Mouse (Mus musculus): ENCODE results near the gene Ireb2. TPM values are rescaled to one million over a fixed set of nuclear protein-coding genes. Genes with fewer than 3 reads are reported as not detected.
"Not testable (repeated sequence)": the region's sequence is repeated elsewhere in the genome, so short reads cannot be mapped to it uniquely, and the experiment has no call there.

Gene Ireb2
- polyA plus RNA-seq, 1 experiment from 2014 or later, result 19.2 TPM

DNA sequence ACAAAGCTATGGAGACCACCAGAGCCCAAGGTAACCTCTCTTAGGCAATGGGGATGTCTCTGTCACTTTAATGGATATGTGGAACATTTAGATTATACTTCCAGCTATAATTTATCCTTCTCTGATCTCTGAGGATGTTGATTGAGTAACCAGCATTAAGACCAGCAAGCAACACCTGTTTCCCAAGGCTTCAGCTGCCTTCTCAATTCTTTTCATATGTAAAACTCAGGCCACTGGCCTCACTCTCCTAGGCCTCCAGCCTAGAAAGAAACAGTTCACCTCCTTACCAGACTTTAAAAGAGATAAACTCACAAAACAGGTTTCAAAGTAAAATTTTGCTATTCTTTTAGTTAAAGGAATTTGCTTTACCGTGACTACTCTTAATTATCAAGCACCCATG lies 23.4 kb upstream of the Ireb2 start:
- Histone ChIP-seq H3K9me3 (replicated peaks; ENCODE audit: control insufficient read depth, low read length) (no peaks in the 10 kb centered on the region), H3K4me2 (ENCODE audit: low read depth, low read length) (no peak overlapping the region), H3K27me3 (ENCODE audit: control insufficient read depth, insufficient read depth, low read length) (no peaks in the 10 kb centered on the region), H3K27ac (ENCODE audit: low read length) (no peak overlapping the region), H3K4me3 (ENCODE audit: low read length) (no peak overlapping the region), H3K9ac (ENCODE audit: low read length) (no peak overlapping the region), H3K4me1 (ENCODE audit: control insufficient read depth, insufficient read depth, low read length) (no peaks in the 10 kb centered on the region), H3K36me3 (ENCODE audit: control insufficient read depth, insufficient read depth) (no peaks in the 10 kb centered on the region)
- 86% methylated on average over 1 of the region's 1 CpGs for WGBS
- ATAC-seq (replicated peaks; ENCODE audit: extremely low read depth, insufficient read depth, low FRiP score), result no peak

DNA sequence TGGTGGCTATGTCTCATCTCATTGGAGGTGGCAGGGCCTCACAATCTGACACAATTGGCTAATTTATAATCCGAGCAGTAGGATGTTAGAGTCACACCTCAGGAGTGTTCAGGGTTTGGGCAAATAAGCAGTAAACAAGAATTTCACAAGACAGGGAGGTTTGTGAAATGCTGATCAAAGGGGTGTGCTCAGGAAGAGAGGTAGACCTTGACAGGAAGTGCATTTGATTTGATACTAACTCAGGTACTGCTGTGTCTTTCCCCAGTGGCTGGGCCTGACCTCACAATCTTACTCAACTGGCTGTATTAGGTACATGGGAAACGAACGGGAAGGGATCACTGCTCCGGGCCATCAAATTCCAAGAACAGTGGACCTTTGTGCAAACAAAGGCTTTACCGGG lies 21.3 kb upstream of the Ireb2 start:
- Histone ChIP-seq H3K4me1 (ENCODE audit: control insufficient read depth, insufficient read depth, low read length) (no peaks in the 10 kb centered on the region), H3K9me3 (replicated peaks; ENCODE audit: control insufficient read depth, low read length) (no peaks in the 10 kb centered on the region), H3K4me3 (ENCODE audit: low read length) (no peak overlapping the region), H3K27ac (ENCODE audit: low read length) (no peak overlapping the region), H3K9ac (ENCODE audit: low read length) (no peak overlapping the region), H3K4me2 (ENCODE audit: low read depth, low read length) (no peak overlapping the region), H3K27me3 (ENCODE audit: control insufficient read depth, insufficient read depth, low read length) (no peaks in the 10 kb centered on the region), H3K36me3 (ENCODE audit: control insufficient read depth, insufficient read depth) (no peaks in the 10 kb centered on the region)
- no peak for ATAC-seq (replicated peaks; ENCODE audit: extremely low read depth, insufficient read depth, low FRiP score)
- 86% methylated on average over 5 of the region's 5 CpGs for WGBS

DNA sequence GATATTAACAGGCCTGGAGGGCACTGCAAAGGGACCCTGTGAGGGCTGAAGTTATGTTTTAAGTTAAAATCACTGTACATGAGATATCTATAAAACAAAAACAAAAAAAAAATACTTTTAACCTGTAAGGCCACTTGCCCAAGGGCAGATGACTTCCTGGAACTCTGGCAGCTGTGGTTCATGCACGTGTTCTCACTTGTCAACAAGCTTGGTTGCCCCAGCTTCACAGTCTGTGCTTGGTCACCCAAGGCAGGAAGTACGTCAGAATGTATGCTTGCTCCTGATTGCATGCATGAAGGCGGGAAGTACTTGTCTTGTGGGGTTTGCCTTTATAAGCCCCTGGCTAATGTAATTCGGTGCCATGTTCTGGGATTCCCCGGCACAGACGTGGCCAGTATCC lies 19.7 kb upstream of the Ireb2 start:
- H3K27me3 ChIP-seq (ENCODE audit: control insufficient read depth, insufficient read depth, low read length), result no peaks in the 10 kb centered on the region
- no peak overlapping the region for H3K27ac ChIP-seq (ENCODE audit: low read length)
- H3K4me2 ChIP-seq (ENCODE audit: low read depth, low read length), result no peak overlapping the region
- H3K9me3 ChIP-seq (replicated peaks; ENCODE audit: control insufficient read depth, low read length), result no peaks in the 10 kb centered on the region
- no peak overlapping the region for H3K9ac ChIP-seq (ENCODE audit: low read length)
- 64% methylated on average over 6 of the region's 6 CpGs for WGBS
- H3K36me3 ChIP-seq (ENCODE audit: control insufficient read depth, insufficient read depth), result no peaks in the 10 kb centered on the region
- no peaks in the 10 kb centered on the region for H3K4me1 ChIP-seq (ENCODE audit: control insufficient read depth, insufficient read depth, low read length)
- ATAC-seq (replicated peaks; ENCODE audit: extremely low read depth, insufficient read depth, low FRiP score), result no peak
- no peak overlapping the region for H3K4me3 ChIP-seq (ENCODE audit: low read length)

DNA sequence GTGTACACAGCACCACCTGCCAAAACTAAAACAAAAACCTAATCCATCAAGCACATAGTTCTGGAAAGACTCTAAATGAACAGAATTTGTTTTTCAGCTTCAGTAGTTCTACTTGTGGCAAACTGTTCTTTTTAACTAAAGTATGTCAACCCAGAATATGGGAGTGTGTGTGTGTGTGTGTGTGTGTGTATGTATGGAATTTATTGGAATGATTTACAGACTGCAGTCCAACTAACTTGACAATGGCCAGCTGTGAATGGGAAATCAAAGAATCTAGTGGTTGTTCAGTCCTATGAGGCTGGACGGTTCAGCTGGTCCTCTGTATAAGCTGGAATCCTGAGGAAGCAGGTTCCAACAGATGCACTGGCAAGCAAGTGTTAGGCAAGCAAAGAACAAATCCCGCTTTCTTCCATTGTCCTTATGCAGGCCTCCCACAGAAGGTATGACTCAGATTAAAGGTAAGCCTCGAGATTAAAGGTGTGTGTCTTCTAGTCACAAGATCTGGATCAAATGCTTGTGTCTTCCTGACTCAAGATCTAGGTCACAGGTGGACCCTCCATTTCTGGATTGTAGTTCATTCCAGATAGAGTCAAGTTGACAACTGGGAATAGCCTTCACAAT lies 18.9 kb upstream of the Ireb2 start:
- no peak for ATAC-seq (replicated peaks; ENCODE audit: extremely low read depth, insufficient read depth, low FRiP score)
- H3K4me2 ChIP-seq (ENCODE audit: low read depth, low read length), result no peak overlapping the region
- H3K9ac ChIP-seq (ENCODE audit: low read length), result no peak overlapping the region
- H3K36me3 ChIP-seq (ENCODE audit: control insufficient read depth, insufficient read depth), result no peaks in the 10 kb centered on the region
- H3K27me3 ChIP-seq (ENCODE audit: control insufficient read depth, insufficient read depth, low read length), result no peaks in the 10 kb centered on the region
- WGBS, result 63% methylated on average over 3 of the region's 3 CpGs
- H3K9me3 ChIP-seq (replicated peaks; ENCODE audit: control insufficient read depth, low read length), result no peaks in the 10 kb centered on the region
- H3K4me3 ChIP-seq (ENCODE audit: low read length), result no peak overlapping the region
- no peaks in the 10 kb centered on the region for H3K4me1 ChIP-seq (ENCODE audit: control insufficient read depth, insufficient read depth, low read length)
- H3K27ac ChIP-seq (ENCODE audit: low read length), result no peak overlapping the region

DNA sequence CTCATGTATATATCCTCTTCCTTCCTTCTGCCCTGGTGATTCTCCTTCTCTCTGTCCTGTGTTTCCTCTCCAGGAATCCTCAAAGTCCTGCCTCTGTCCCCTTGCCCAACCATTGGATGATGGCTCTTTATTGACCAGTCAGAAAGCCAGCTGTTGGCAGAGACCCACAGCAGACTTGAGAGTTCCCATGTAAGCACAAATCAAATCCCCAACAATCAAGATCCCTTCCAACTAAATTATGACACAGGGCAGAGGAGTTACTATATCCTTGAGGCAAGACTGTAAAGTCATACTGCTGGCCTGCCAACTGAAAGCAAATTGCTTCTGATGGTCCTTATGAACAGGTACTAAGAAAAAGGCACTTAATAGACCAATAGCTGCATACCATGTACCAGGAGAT lies 15.4 kb upstream of the Ireb2 start:
- H3K27me3 ChIP-seq (ENCODE audit: control insufficient read depth, insufficient read depth, low read length), result no peaks in the 10 kb centered on the region
- no peaks in the 10 kb centered on the region for H3K36me3 ChIP-seq (ENCODE audit: control insufficient read depth, insufficient read depth)
- no peaks in the 10 kb centered on the region for H3K9me3 ChIP-seq (replicated peaks; ENCODE audit: control insufficient read depth, low read length)
- H3K27ac ChIP-seq (ENCODE audit: low read length), result no peak overlapping the region
- no peaks in the 10 kb centered on the region for H3K4me1 ChIP-seq (ENCODE audit: control insufficient read depth, insufficient read depth, low read length)
- no peak for ATAC-seq (replicated peaks; ENCODE audit: extremely low read depth, insufficient read depth, low FRiP score)
- no peak overlapping the region for H3K4me2 ChIP-seq (ENCODE audit: low read depth, low read length)
- H3K9ac ChIP-seq (ENCODE audit: low read length), result no peak overlapping the region
- H3K4me3 ChIP-seq (ENCODE audit: low read length), result no peak overlapping the region

DNA sequence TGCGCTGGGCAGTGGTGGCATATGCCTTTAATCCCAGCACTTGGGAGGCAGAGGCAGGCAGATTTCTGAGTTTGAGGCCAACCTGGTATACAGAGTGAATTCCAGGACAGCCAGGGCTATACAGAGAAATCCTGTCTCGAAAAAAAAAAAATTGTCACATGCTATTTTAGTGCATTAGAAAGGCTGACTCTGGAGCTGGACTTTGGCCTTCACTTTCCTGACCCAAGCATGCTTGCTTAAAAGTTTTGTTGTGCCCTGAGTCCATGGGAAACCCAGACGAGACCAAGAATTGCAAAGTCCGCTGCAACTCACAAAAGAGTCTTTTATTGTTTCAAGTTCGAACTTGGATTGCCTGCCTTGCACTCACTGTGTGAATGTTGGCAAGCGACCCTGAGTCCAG lies 10.6 kb upstream of the Ireb2 start:
- not testable (repeated sequence) for H3K4me2 ChIP-seq (ENCODE audit: low read depth, low read length); H3K9me3 ChIP-seq (replicated peaks; ENCODE audit: control insufficient read depth, low read length); H3K9ac ChIP-seq (ENCODE audit: low read length); H3K4me1 ChIP-seq (ENCODE audit: control insufficient read depth, insufficient read depth, low read length); H3K4me3 ChIP-seq (ENCODE audit: low read length); H3K27ac ChIP-seq (ENCODE audit: low read length); H3K27me3 ChIP-seq (ENCODE audit: control insufficient read depth, insufficient read depth, low read length); H3K36me3 ChIP-seq (ENCODE audit: control insufficient read depth, insufficient read depth); ATAC-seq (replicated peaks; ENCODE audit: extremely low read depth, insufficient read depth, low FRiP score)
- 74% methylated on average over 6 of the region's 6 CpGs for WGBS

DNA sequence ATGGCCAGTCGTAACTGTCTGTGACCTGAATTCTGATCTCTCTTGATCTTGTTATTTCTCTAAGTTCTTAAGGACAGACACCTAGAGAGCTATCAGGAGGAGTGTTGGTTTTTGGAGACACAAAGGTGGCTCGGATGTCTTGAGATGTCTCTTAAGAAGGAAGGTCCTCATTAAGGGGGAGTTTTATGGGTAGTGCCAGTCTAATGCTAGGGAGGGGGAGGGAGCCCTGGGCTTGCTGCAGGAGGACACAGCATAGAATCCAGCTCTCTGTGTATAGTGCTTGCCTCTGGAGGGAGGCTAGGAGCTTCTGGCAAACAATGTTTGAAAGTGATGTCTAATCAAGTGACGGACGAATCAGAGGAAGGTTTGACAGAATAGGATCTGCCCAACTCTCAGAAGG lies 10.0 kb upstream of the Ireb2 start:
- H3K27ac ChIP-seq (ENCODE audit: low read length), result no peak overlapping the region
- WGBS, result 72% methylated on average over 4 of the region's 4 CpGs
- no peak for ATAC-seq (replicated peaks; ENCODE audit: extremely low read depth, insufficient read depth, low FRiP score)
- no peak overlapping the region for H3K4me3 ChIP-seq (ENCODE audit: low read length)
- no peaks in the 10 kb centered on the region for H3K36me3 ChIP-seq (ENCODE audit: control insufficient read depth, insufficient read depth)
- no peaks in the 10 kb centered on the region for H3K4me1 ChIP-seq (ENCODE audit: control insufficient read depth, insufficient read depth, low read length)
- H3K27me3 ChIP-seq (ENCODE audit: control insufficient read depth, insufficient read depth, low read length), result no peaks in the 10 kb centered on the region
- no peak overlapping the region for H3K4me2 ChIP-seq (ENCODE audit: low read depth, low read length)
- H3K9ac ChIP-seq (ENCODE audit: low read length), result no peak overlapping the region
- H3K9me3 ChIP-seq (replicated peaks; ENCODE audit: control insufficient read depth, low read length), result no peaks in the 10 kb centered on the region

DNA sequence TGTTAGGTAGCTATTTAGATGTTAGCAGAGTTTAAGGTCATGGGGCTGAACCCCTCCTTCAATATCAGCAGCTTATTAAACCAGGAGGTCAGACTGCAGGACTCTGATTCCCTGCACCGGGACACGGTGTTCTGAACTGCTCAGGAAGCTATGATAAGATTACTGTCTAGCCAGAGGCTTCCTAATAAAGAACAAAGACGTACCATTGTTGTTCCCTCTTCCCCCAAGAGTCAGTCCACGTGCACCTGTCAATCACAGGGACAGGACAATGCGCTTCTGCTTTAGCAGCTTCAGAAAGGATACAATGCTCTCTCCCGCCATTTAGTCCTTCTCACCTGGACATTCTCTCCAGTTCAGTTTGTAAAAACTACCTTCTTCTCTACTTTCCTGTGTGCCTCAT lies 8.0 kb upstream of the Ireb2 start:
- ATAC-seq (replicated peaks; ENCODE audit: extremely low read depth, insufficient read depth, low FRiP score), result no peak
- H3K27ac ChIP-seq (ENCODE audit: low read length), result no peak overlapping the region
- H3K27me3 ChIP-seq (ENCODE audit: control insufficient read depth, insufficient read depth, low read length), result no peaks in the 10 kb centered on the region
- no peaks in the 10 kb centered on the region for H3K36me3 ChIP-seq (ENCODE audit: control insufficient read depth, insufficient read depth)
- no peak overlapping the region for H3K4me3 ChIP-seq (ENCODE audit: low read length)
- no peaks in the 10 kb centered on the region for H3K4me1 ChIP-seq (ENCODE audit: control insufficient read depth, insufficient read depth, low read length)
- H3K9ac ChIP-seq (ENCODE audit: low read length), result no peak overlapping the region
- no peaks in the 10 kb centered on the region for H3K9me3 ChIP-seq (replicated peaks; ENCODE audit: control insufficient read depth, low read length)
- H3K4me2 ChIP-seq (ENCODE audit: low read depth, low read length), result no peak overlapping the region
- 20% methylated on average over 6 of the region's 6 CpGs for WGBS

DNA sequence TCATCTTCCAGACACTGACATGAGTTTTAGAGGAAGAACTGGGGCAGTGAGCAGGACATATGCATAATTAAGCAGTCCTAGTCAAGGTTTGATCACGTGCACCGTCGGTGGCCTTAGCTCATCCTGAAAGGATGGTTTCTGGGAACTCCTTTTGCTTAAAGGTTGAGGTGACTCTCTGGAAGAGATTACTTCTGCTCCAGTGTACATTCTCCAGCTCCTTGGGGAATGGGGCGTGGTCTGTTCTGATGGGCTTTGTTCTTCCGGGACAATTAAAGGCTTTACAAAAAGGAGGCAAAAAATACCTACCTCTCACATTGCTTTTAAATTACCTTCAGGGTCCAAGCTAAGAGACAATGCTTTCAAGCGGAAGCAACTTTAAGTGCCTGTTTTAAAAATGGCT lies 7.5 kb upstream of the Ireb2 start:
- Histone ChIP-seq H3K4me3 (ENCODE audit: low read length) (no peak overlapping the region), H3K9me3 (replicated peaks; ENCODE audit: control insufficient read depth, low read length) (no peaks in the 10 kb centered on the region), H3K36me3 (ENCODE audit: control insufficient read depth, insufficient read depth) (no peaks in the 10 kb centered on the region), H3K4me1 (ENCODE audit: control insufficient read depth, insufficient read depth, low read length) (no peaks in the 10 kb centered on the region), H3K27ac (ENCODE audit: low read length) (no peak overlapping the region), H3K9ac (ENCODE audit: low read length) (no peak overlapping the region), H3K4me2 (ENCODE audit: low read depth, low read length) (no peak overlapping the region), H3K27me3 (ENCODE audit: control insufficient read depth, insufficient read depth, low read length) (no peaks in the 10 kb centered on the region)
- WGBS, result 77% methylated on average over 6 of the region's 6 CpGs
- ATAC-seq (replicated peaks; ENCODE audit: extremely low read depth, insufficient read depth, low FRiP score), result no peak

DNA sequence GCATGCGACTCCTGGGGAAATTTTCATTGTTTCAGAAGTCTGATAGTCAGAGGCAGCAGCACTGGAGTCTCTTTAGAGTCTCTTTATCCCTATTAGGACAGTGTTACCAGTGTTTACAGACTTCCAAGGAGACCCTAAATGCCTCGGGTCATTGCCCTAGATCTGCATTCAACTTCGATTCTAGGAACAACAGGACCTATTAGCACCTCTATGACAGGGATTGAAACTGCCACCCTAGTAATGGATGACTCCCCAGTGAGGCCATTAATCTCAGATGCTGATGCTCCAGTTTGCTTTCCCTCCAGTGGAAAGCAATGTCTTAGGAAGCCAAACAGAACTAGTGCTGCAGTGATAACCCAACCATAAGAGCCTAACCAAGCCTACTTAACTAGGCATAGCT lies 6.1 kb upstream of the Ireb2 start:
- Histone ChIP-seq H3K36me3 (ENCODE audit: control insufficient read depth, insufficient read depth) (no peaks in the 10 kb centered on the region), H3K9ac (ENCODE audit: low read length) (no peak overlapping the region), H3K27ac (ENCODE audit: low read length) (no peak overlapping the region), H3K4me3 (ENCODE audit: low read length) (no peak overlapping the region), H3K4me2 (ENCODE audit: low read depth, low read length) (no peak overlapping the region), H3K27me3 (ENCODE audit: control insufficient read depth, insufficient read depth, low read length) (no peaks in the 10 kb centered on the region), H3K4me1 (ENCODE audit: control insufficient read depth, insufficient read depth, low read length) (no peaks in the 10 kb centered on the region), H3K9me3 (replicated peaks; ENCODE audit: control insufficient read depth, low read length) (no peaks in the 10 kb centered on the region)
- WGBS, result 38% methylated on average over 3 of the region's 3 CpGs
- ATAC-seq (replicated peaks; ENCODE audit: extremely low read depth, insufficient read depth, low FRiP score), result no peak
